Mouse (Mus musculus): Measurements from ENCODE around the gene Dhx33.
A peak's percentile ranks its signal among the peaks of the same experiment; 100 is the strongest.

The Dhx33 gene

DNA sequence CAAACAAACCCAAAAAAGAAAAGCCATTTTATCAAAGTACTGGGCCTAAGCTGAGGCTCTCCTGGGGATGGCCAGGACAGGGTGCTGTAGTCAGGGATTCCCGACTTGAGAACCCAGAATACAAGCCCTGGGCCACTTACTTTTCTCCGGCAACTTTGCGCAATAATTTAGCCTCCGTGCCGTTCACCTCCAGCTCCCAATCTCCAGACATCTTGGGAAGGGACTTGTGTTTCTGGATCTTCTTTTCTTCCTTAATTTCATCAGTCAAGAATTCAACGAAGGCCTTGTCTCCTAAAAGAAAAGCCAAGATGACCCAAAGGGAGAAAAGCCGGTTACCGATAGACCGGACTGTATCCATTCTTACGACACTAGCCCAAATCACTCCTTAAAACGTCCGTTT lies 22.2 kb downstream of the Dhx33 start:
- peak; percentile 42 for DNase-seq (ENCODE audit: low read depth)

GRCm38 (mm10) chr11:70980751-70981510 lies 23.3 kb downstream of the Dhx33 start:
- DNase-seq (ENCODE audit: low read depth), result no peak

DNA sequence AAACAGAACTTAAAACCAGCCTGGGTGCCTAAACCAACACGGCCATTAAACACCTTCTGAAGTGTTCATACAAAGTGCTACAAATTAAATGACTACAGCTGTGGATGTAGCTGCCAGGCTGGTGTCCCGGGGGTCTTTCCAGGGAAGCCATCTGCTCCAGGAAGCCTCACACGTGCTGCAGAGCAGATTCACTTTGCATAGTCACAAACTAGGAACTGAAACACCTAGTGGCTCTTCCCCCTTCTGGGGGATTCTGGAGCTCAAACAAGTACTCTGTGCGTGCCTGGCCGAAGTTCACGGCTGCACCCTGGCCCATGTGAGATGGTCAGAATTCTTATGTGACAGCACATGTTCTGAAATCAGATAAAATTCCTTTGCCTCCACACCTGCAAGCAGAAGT lies 24.0 kb downstream of the Dhx33 start:
- no peak for DNase-seq (ENCODE audit: low read depth)

DNA sequence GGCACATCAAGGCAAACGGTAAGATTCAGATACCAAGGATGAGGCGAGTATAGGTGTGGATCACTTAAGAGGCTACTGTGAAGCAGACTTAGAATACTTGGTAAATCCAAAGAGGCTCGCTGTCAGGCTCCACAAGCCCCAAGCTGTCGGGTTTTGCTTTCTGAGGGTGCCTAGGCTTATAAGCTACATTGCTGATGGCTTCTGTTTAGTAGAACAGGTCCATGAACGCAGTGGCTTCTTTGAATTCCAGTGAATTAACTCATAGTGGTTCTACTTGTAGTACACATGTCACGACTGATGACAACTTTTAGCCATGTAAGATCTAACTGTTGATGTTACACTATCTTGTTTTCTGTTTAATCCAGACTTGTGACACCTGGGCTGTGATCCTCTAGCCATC lies 26.9 kb downstream of the Dhx33 start:
- DNase-seq (ENCODE audit: low read depth), result no peak

DNA sequence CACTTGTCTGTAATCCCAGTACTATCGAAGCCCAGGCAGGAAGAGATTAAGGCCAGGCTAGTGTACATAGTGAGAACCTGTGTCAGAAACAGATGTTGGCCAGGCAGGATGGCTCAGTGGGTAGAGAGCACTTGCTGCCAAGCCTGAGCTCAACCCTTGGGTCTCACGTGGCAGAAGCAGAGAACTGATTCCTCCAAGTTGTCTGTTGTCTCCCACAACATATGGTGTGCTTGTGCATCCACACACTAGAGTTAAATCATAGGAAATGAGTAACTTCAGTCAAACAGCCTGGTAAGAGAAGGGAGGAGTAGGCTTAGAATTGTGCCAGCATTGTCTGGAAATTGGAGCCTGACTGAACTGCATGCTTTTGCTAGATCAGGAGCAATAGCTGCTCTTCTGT lies 29.0 kb downstream of the Dhx33 start:
- DNase-seq (ENCODE audit: low read depth), result no peak

DNA sequence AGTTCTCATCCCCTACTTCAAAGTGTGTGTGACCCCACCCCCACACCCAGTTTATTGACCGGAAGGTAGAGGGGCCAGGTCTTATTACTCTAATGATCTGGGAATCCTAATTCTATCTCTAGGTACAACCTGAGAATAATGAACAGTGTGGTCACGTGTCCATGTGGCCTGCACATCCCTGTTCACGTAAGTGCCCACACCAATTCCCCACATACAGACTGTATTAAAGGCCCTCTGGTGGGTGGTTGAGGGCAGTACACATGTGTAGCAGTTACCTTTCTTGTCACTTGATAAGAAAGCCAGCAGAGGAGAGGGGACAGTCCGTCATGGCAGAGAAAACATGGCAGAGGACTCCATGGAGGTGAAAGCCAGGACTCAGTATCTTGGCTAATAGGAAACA lies 30.3 kb downstream of the Dhx33 start:
- peak; percentile 64 for DNase-seq (ENCODE audit: low read depth)

GRCm38 (mm10) chr11:70972586-70972985 lies 31.7 kb downstream of the Dhx33 start:
- DNase-seq (ENCODE audit: low read depth), result no peak

- peak; percentile 80 for DNase-seq (ENCODE audit: low read depth)
These were observed 33.4 kb downstream of the Dhx33 start for GRCm38 (mm10) chr11:70970560-70971540.

- peak; percentile 98 for DNase-seq (ENCODE audit: low read depth)
These were observed 34.2 kb downstream of the Dhx33 start, which contains the start of the genes Nup88 and Rpain for GRCm38 (mm10) chr11:70969821-70970559. TSS of gene Nup88 (minus strand) at chr11:70969973. TSS of gene Rpain (plus strand) at chr11:70970213.

- DNase-seq (ENCODE audit: low read depth), result no peak
These were observed 34.9 kb downstream of the Dhx33 start for GRCm38 (mm10) chr11:70969271-70969794.

GRCm38 (mm10) chr11:70964222-70964907 lies 39.9 kb downstream of the Dhx33 start:
- DNase-seq (ENCODE audit: low read depth), result peak; percentile 27

- DNase-seq (ENCODE audit: low read depth), result no peak
These were observed 43.3 kb downstream of the Dhx33 start for GRCm38 (mm10) chr11:70960786-70961554.

DNA sequence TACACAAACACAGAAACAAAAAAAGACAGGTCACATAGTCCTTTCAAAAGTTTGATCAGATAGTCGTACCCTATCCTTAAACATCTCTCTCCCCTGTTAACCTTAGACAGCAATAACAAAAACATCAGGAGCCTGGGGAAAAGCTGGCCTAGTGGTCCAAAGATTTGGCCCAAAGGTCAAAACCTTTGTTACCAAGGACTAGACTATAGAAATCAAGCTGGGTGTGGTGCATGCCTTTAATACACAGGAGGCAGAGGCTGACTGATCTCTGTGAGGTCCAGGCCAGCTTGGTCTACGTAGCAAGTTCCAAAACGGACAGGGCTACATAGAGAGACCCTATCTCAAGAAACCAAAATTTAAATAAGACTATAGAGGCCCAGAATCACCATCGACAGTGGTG lies 49.5 kb downstream of the Dhx33 start:
- DNase-seq (ENCODE audit: low read depth), result no peak

GRCm38 (mm10) chr11:70944935-70945817 lies 59.1 kb downstream of the Dhx33 start:
- no peak for DNase-seq (ENCODE audit: low read depth)

GRCm38 (mm10) chr11:70943651-70944050 lies 60.6 kb downstream of the Dhx33 start:
- no peak for DNase-seq (ENCODE audit: low read depth)

DNA sequence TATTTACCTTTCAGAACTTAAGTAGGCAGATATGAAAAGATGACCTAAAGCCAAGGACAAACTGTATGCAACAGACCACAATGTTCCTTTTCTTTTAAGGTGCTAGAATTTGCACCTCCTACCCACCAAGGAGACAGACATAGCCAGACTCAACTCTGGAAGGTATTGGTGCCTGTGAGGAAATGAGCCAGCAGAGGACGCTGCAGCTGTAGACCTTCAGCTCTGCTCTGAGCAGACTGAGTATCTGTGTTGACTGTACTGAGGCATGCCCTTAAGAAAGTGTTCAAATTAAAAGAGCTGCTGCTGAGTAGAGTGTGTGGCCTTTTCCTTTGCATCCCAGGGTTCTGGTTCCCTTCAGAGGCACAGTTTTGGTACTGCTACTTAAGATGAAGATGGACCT lies 61.6 kb downstream of the Dhx33 start:
- no peak for DNase-seq (ENCODE audit: low read depth)

DNA sequence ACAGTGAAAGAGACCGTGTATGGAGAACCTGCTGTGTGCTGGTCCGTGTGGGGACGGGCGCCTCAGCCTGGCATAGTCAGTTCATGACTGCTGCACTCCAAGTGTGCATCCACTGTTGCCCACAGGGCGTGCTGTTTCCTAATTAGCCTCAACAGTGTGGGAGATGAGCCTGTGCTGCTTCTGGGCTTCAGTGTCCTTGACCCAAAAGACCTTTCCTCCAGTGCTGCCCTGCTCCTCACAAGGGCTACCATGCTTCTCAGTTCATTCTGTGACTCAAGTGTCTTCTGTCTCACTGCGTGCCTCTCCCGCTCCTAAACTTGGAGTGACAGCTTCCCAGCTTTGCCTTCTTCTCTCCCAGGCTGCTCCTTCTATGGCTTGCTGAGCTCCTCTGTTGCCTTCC lies 68.9 kb downstream of the Dhx33 start:
- no peak for DNase-seq (ENCODE audit: low read depth)

Measured in 416B (cell line).